Mouse (Mus musculus): ENCODE data around the gene Ffar3.

The Ffar3 gene

GRCm38 (mm10) chr7:30856078-30856477 is at the start of gene Ffar3:
Gene Ffar3, minus strand, starts transcription at chr7:30856178.
- DNase-seq (ENCODE audit: low read depth, low spot score) = no peak

- no peak for DNase-seq (ENCODE audit: low read depth, low spot score)
Observed at GRCm38 (mm10) chr7:30904042-30904441, 48.1 kb upstream of the Ffar3 start.

GRCm38 (mm10) chr7:30895217-30895616 is 39.2 kb upstream of the Ffar3 start:
- DNase-seq (ENCODE audit: low read depth, low spot score) = no peak

- no peak for DNase-seq (ENCODE audit: low read depth, low spot score)
Observed at GRCm38 (mm10) chr7:30892515-30892914, 36.5 kb upstream of the Ffar3 start.

GRCm38 (mm10) chr7:30891746-30892145 is 35.8 kb upstream of the Ffar3 start:
- no peak for DNase-seq (ENCODE audit: low read depth, low spot score)

- DNase-seq (ENCODE audit: low read depth, low spot score) = no peak
Observed at GRCm38 (mm10) chr7:30890681-30891080, 34.7 kb upstream of the Ffar3 start.

- no peak for DNase-seq (ENCODE audit: low read depth, low spot score)
Observed at GRCm38 (mm10) chr7:30888786-30889185, 32.8 kb upstream of the Ffar3 start.

GRCm38 (mm10) chr7:30887568-30888188 is 31.7 kb upstream of the Ffar3 start:
- peak; percentile 20 for DNase-seq (ENCODE audit: low read depth, low spot score)

GRCm38 (mm10) chr7:30886852-30887251 is 30.9 kb upstream of the Ffar3 start:
- DNase-seq (ENCODE audit: low read depth, low spot score) = no peak

GRCm38 (mm10) chr7:30884047-30884446 is 28.1 kb upstream of the Ffar3 start:
- DNase-seq (ENCODE audit: low read depth, low spot score) = no peak

GRCm38 (mm10) chr7:30881367-30881766 is 25.4 kb upstream of the Ffar3 start:
- no peak for DNase-seq (ENCODE audit: low read depth, low spot score)

GRCm38 (mm10) chr7:30880176-30880575 is 24.2 kb upstream of the Ffar3 start, which contains the start of gene Cd22:
Gene Cd22, minus strand, starts transcription at chr7:30880342.
- DNase-seq (ENCODE audit: low read depth, low spot score) = no peak

- no peak for DNase-seq (ENCODE audit: low read depth, low spot score)
Observed at GRCm38 (mm10) chr7:30878950-30879349, 23.0 kb upstream of the Ffar3 start.

- DNase-seq (ENCODE audit: low read depth, low spot score) = peak; percentile 34
Observed at GRCm38 (mm10) chr7:30873083-30873482, 17.1 kb upstream of the Ffar3 start.

GRCm38 (mm10) chr7:30863386-30863785 is 7.4 kb upstream of the Ffar3 start:
- no peak for DNase-seq (ENCODE audit: low read depth, low spot score)

- DNase-seq (ENCODE audit: low read depth, low spot score) = no peak
Observed at GRCm38 (mm10) chr7:30861464-30861863, 5.5 kb upstream of the Ffar3 start, which contains the start of gene Ffar1. Gene Ffar1, minus strand, starts transcription at chr7:30861564.

- no peak for DNase-seq (ENCODE audit: low read depth, low spot score)
Observed at GRCm38 (mm10) chr7:30859635-30860402, 3.8 kb upstream of the Ffar3 start.

GRCm38 (mm10) chr7:30859290-30859634 is 3.3 kb upstream of the Ffar3 start:
- no peak for DNase-seq (ENCODE audit: low read depth, low spot score)

GRCm38 (mm10) chr7:30857746-30858145 is 1.8 kb upstream of the Ffar3 start:
- no peak for DNase-seq (ENCODE audit: low read depth, low spot score)

- no peak for DNase-seq (ENCODE audit: low read depth, low spot score)
Observed at GRCm38 (mm10) chr7:30851421-30851820, 4.6 kb downstream of the Ffar3 start.

GRCm38 (mm10) chr7:30847934-30848333 is 8.0 kb downstream of the Ffar3 start:
- no peak for DNase-seq (ENCODE audit: low read depth, low spot score)

GRCm38 (mm10) chr7:30847386-30847785 is 8.6 kb downstream of the Ffar3 start:
- no peak for DNase-seq (ENCODE audit: low read depth, low spot score)

GRCm38 (mm10) chr7:30846505-30847053 is 9.4 kb downstream of the Ffar3 start:
- DNase-seq (ENCODE audit: low read depth, low spot score) = no peak
